Mouse (Mus musculus) cerebellum, adult 2 months (tissue): ENCODE results near the gene Prss2. TPM values are rescaled to one million over a fixed set of nuclear protein-coding genes. Genes with fewer than 3 reads are reported as not detected.
A peak's percentile ranks its signal among the peaks of the same experiment; 100 is the strongest.
"Not testable (repeated sequence)": the region's sequence is repeated elsewhere in the genome, so short reads cannot be mapped to it uniquely, and the experiment has no call there.

Source experiments
- DNase-seq, 2 experiments: peaks; one replicate each; pipeline ENCODE4 v3.0.0; 2021
- H3K27ac ChIP-seq: fragments of 200-500 bp; 2 replicates; pipeline ENCODE4 v1.5.1; 2012; ENCODE audit warnings: low read length, control low read depth, inconsistent platforms; ENCODE audit not compliant: insufficient read depth
- H3K27me3 ChIP-seq: fragments of 200-500 bp; 2 replicates; pipeline ENCODE4 v1.6.1; 2012; ENCODE audit warnings: inconsistent platforms, mild to moderate bottlenecking, low read length, moderate library complexity; ENCODE audit not compliant: control insufficient read depth, insufficient read depth
- H3K4me1 ChIP-seq: fragments of 200-500 bp; 2 replicates; pipeline ENCODE4 v1.6.1; 2011; ENCODE audit warnings: low read length; ENCODE audit not compliant: control insufficient read depth, insufficient read depth
- H3K4me3 ChIP-seq: fragments of 200-500 bp; replicated peaks from 2 replicates; pipeline ENCODE3; 2011; ENCODE audit warnings: mild to moderate bottlenecking, low read depth, low read length, control low read depth; ENCODE audit not compliant: insufficient read depth
- CTCF ChIP-seq: fragments of 200-500 bp; IDR thresholded peaks from 2 replicates; pipeline ENCODE4 v1.5.1; 2011; ENCODE audit warnings: low read depth, mild to moderate bottlenecking, control low read depth, low read length, moderate library complexity, borderline replicate concordance; ENCODE audit not compliant: insufficient read depth
- POLR2A ChIP-seq: fragments of 200-500 bp; IDR thresholded peaks from 2 replicates; pipeline ENCODE4 v1.6.1; 2011; ENCODE audit warnings: low read length, control low read depth, borderline replicate concordance; ENCODE audit not compliant: insufficient read depth
- WGBS: fragments of 180-500 bp; shearing (Covaris S2); methylation state at CpG from one replicate; pipeline ENCODE4 v1.1.7; 2018; 5-methylcytosine and 5-hydroxymethylcytosine counted together
- polyA plus RNA-seq: library from polyadenylated mRNA; depleted of rRNA; stranded (reverse); fragments of >200 nt; gene quantifications from 2 replicates; pipeline ENCODE4 v1.2.3, GENCODE M21; 2012; rRNA removed

Gene Prss2
- polyA plus RNA-seq, 1 experiment = not detected

GRCm38 (mm10) chr6:41559331-41559730, 37.7 kb downstream of the Prss2 start:
- no peak overlapping the region for H3K27ac ChIP-seq
- no peak for DNase-seq
- WGBS = 55% methylated on average over 3 of the region's 3 CpGs
- H3K4me3 ChIP-seq = no peak overlapping the region
- no peak for TF ChIP-seq POLR2A
- no peak for TF ChIP-seq CTCF
- no peaks in the 10 kb centered on the region for H3K27me3 ChIP-seq
- H3K4me1 ChIP-seq = no peaks in the 10 kb centered on the region; the same call in 1 of the 2 replicates

- Histone ChIP-seq H3K27ac (no peak overlapping the region), H3K4me3 (no peak overlapping the region), H3K4me1 (no peaks in the 10 kb centered on the region; the same call in 1 of the 2 replicates), H3K27me3 (no peaks in the 10 kb centered on the region)
- 45% methylated on average over 2 of the region's 2 CpGs for WGBS
- no peak for TF ChIP-seq POLR2A
- TF ChIP-seq CTCF = no peak
- no peak for DNase-seq
These were observed 38.7 kb downstream of the Prss2 start for GRCm38 (mm10) chr6:41560273-41560672.

DNA sequence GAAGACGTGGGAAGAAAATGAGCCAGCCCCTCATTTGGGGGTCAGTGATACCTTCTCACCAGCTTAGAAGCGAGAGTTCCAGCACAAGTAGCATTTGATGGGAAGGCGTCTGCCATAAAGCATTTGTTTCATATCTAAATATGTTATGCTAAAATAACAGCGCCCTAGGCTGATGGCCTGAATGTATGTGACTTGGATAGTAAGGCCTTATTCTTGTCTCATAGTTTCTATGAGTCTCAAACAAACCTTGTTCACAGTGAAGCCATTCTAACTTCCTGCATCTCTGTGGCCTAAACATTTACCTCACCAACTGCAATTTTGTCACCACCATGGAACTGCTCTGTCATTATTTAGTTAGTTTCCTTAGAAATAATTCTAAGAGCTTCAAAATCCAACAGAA, 41.0 kb downstream of the Prss2 start:
- DNase-seq = no peak
- Histone ChIP-seq H3K4me1 (no peaks in the 10 kb centered on the region; the same call in 1 of the 2 replicates), H3K27ac (no peak overlapping the region), H3K4me3 (peak overlapping the region; percentile 33), H3K27me3 (no peaks in the 10 kb centered on the region)
- 91% methylated on average over 4 of the region's 4 CpGs for WGBS
- no peak for TF ChIP-seq CTCF
- TF ChIP-seq POLR2A = no peak

DNA sequence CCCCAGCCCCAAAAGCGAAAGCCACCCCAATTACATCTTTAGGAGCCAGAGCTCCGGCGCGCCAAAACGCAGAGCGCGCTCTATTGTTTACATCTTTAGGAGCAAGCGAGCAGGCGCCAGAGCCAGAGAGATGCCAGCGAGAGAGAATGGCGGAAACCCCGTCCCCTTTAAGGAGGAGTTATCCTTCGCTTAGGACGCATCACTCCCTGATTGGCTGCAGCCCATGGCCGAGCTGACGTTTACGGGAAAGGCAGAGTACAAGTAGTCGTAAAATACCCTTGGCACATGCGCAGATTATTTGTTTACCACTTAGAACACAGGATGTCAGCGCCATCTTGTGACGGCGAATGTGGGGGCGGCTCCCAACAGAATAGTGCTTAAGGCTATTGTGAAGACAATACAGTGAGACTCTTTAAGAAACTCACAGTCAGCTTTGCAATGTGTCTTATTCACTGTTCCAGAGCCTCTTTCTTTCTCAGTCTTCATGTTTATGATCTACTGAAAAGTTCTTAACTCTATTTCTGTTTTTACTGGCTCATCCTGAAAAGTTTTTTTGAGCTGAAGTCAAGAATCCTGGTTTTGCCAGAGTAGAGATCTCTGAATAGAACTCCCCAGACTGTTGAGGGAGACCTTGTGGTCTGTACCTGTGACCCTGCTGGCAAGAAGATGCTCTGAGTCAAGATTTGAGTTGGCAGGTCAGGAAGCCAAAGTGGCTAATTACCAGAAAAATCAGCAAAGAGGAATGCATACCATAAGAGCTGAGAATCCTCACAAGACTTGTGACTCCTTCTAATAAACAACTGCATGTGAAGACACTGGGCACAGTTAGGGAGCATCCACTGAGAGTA, 41.7 kb downstream of the Prss2 start:
- 28% methylated on average over 6 of the region's 23 CpGs for WGBS
- not testable (repeated sequence) for H3K4me1 ChIP-seq, H3K27me3 ChIP-seq, H3K27ac ChIP-seq, DNase-seq
- peak overlapping the region; percentile 14 for H3K4me3 ChIP-seq

- no peak for TF ChIP-seq CTCF
- TF ChIP-seq POLR2A = no peak
- no peak overlapping the region for H3K4me3 ChIP-seq
- H3K27me3 ChIP-seq = no peaks in the 10 kb centered on the region
- 58% methylated on average over 1 of the region's 1 CpGs for WGBS
- H3K4me1 ChIP-seq = no peaks in the 10 kb centered on the region
- no peak overlapping the region for H3K27ac ChIP-seq
- DNase-seq = no peak
These were observed 43.7 kb downstream of the Prss2 start for GRCm38 (mm10) chr6:41565261-41565660.

DNA sequence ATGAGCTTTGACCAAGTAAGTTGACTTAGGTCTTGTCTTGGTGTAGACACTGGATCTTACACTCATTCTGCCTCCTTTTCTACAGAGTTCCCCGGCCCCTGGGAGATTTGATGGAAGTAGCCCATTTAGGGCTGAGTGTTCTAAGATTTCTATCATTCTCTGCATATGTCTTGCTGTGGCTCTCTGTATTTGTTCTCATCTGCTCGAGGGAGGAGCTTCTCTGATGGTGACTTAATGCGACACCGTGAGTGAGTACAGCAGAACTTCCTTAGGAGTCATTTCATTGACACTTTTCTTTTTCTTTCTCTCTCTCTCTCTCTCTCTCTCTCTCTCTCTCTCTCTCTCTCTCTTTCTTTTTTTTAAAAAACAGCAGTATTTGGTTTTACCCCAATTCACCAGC, 45.4 kb downstream of the Prss2 start:
- Histone ChIP-seq H3K27me3 (no peaks in the 10 kb centered on the region), H3K27ac (no peak overlapping the region), H3K4me3 (no peak overlapping the region), H3K4me1 (no peaks in the 10 kb centered on the region)
- 83% methylated on average over 4 of the region's 4 CpGs for WGBS
- no peak for DNase-seq
- TF ChIP-seq CTCF (no peak), POLR2A (no peak)

DNA sequence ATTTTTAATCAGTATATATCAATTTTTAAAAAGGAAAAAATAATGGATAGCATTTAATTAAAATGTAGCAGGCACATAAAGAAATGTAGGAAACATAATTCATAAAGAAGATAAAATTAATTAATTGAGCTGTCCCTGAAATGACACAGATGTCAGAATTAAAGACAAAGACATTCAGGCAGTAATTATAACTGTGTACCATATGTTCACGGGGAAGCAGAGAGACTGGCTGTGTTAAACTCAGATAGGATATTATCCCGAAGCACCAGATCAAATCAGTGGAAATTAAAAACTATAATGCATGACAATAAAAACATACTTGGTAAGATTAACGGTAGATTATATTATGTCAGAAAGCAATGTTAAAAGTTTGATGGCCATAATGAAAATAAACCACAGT, 47.5 kb downstream of the Prss2 start:
- H3K27ac ChIP-seq = no peak overlapping the region
- no peaks in the 10 kb centered on the region for H3K27me3 ChIP-seq
- TF ChIP-seq CTCF = no peak
- no peak for TF ChIP-seq POLR2A
- no peak overlapping the region for H3K4me3 ChIP-seq
- WGBS = 73% methylated on average over 3 of the region's 3 CpGs
- no peaks in the 10 kb centered on the region for H3K4me1 ChIP-seq
- no peak for DNase-seq

Other genes with a start within 250 kb of the Prss2 start
- not detected in 2 replicates for gene Try4, start 219.5 kb upstream of the Prss2 start, polyA plus RNA-seq
- gene Try5, start 204.9 kb upstream of the Prss2 start, polyA plus RNA-seq = not detected in 2 replicates
- gene Try10, start 167.7 kb upstream of the Prss2 start, polyA plus RNA-seq = not detected in 2 replicates
- not detected in 2 replicates for gene Prss3, start 144.1 kb upstream of the Prss2 start, polyA plus RNA-seq
- gene Gm5771, start 129.4 kb upstream of the Prss2 start, polyA plus RNA-seq = not detected in 2 replicates
- not detected in 2 replicates for gene Gm10334, start 75.6 kb upstream of the Prss2 start, polyA plus RNA-seq
- not detected in 2 replicates for gene Prss1, start 62.9 kb upstream of the Prss2 start, polyA plus RNA-seq
- gene Ephb6, start 83.7 kb downstream of the Prss2 start, polyA plus RNA-seq = 21.7 and 27.4 TPM in 2 replicates
- gene Trpv6, start 114.6 kb downstream of the Prss2 start, polyA plus RNA-seq = 0.26 and 0.27 TPM in 2 replicates
- gene Trpv5, start 159.0 kb downstream of the Prss2 start, polyA plus RNA-seq = not detected in 2 replicates
- gene Llcfc1, start 162.6 kb downstream of the Prss2 start, polyA plus RNA-seq = not detected in 2 replicates
- gene Kel, start 182.6 kb downstream of the Prss2 start, polyA plus RNA-seq = not detected in 2 replicates